Mouse (Mus musculus) lung, postnatal 0 days (tissue): Measurements from ENCODE around the gene Ybx2. TPM values are rescaled to one million over a fixed set of nuclear protein-coding genes. Genes with fewer than 3 reads are reported as not detected.

ENCODE experiments used
- ATAC-seq: fragments of 200-750 bp; cut with Nextera tagmentation; 2 replicates; pipeline ENCODE4 v1.8.0; 2017; ENCODE audit warnings: moderate library complexity
- DNase-seq: peaks from one replicate; pipeline ENCODE4 v3.0.0-alpha.2; 2016; ENCODE audit warnings: low spot score
- H3K27ac ChIP-seq: fragments of 300-500 bp; sonication (generic); 2 replicates; pipeline ENCODE4 v1.5.1; 2014; ENCODE audit warnings: antibody characterized with exemption, mild to moderate bottlenecking, low read length, mixed read lengths
- H3K27me3 ChIP-seq: fragments of 300-500 bp; sonication (generic); replicated peaks from 2 replicates; pipeline ENCODE4 v1.6.1; 2014; ENCODE audit warnings: low read length, mixed read lengths; ENCODE audit not compliant: insufficient read depth
- H3K36me3 ChIP-seq: fragments of 300-500 bp; sonication (generic); 2 replicates; pipeline ENCODE4 v1.6.1; 2014; ENCODE audit warnings: low read length, mixed read lengths; ENCODE audit not compliant: insufficient read depth
- H3K4me1 ChIP-seq: fragments of 300-500 bp; sonication (generic); 2 replicates; pipeline ENCODE4 v1.6.1; 2014; ENCODE audit warnings: antibody characterized with exemption, low read depth, low read length, mixed read lengths; ENCODE audit not compliant: insufficient read depth
- H3K4me2 ChIP-seq: fragments of 300-500 bp; sonication (generic); replicated peaks from 2 replicates; pipeline ENCODE4 v1.6.1; 2014; ENCODE audit warnings: low read depth, mild to moderate bottlenecking, low read length, moderate library complexity, mixed read lengths
- H3K4me3 ChIP-seq: fragments of 300-500 bp; sonication (generic); 2 replicates; pipeline ENCODE4 v1.5.1; 2014; ENCODE audit warnings: low read depth, low read length
- H3K9ac ChIP-seq: fragments of 300-500 bp; sonication (generic); replicated peaks from 2 replicates; pipeline ENCODE4 v1.6.1; 2014; ENCODE audit warnings: low read depth, mild to moderate bottlenecking
- H3K9me3 ChIP-seq: fragments of 300-500 bp; sonication (generic); 2 replicates; pipeline ENCODE4 v1.6.1; 2016; ENCODE audit warnings: low read length, mixed read lengths
- CTCF ChIP-seq: IDR thresholded peaks from 2 replicates; pipeline ENCODE4 v1.5.1; 2016; ENCODE audit warnings: antibody characterized with exemption, mild to moderate bottlenecking
- EP300 ChIP-seq: IDR thresholded peaks from 2 replicates; pipeline ENCODE4 v1.6.1; 2016; ENCODE audit warnings: antibody characterized with exemption, mild to moderate bottlenecking, control low read depth
- WGBS: fragments of 180-500 bp; shearing (Covaris S2); extraction: QIAGEN DNeasy Blood & Tissue Kit; methylation state at CpG from one replicate; pipeline ENCODE4 v1.1.7; 2014; 5-methylcytosine and 5-hydroxymethylcytosine counted together
- polyA plus RNA-seq: library from polyadenylated mRNA; unstranded; fragments of >200 nt; fragmentation: Nextera tagmentation; extraction: Ambion mirVana; gene quantifications from 2 replicates; pipeline ENCODE4 v1.2.1, GENCODE M21; 2015

Ybx2 gene
- polyA plus RNA-seq, 1 experiment from 2014 or later = 1.1 TPM

DNA sequence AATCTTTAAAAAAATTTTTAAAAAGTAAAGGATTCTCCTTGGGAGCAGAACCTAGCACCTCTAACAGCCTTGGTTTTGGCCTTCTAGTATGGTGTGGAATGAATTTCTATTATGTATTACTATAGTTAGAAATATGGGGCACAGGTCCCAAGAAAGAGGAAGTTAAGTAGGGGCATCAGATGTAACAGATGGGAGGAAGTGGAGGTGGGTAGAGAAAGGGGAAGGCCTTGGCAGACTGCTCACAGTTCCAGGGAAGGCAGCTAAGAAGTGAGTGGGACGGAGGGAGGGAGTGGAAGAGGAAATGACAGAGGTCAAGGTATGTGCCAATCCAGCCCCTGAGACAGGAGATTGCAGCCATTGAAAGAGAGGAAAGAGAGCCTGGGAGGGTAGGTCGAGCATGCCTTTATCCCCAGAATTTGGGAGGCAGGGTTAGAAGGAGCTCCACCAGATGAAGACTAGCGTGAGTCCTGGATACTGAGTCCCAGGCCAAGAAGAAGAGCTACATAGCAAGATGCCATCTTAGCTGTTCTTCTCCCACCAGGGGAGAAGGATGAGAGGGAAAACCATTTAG lies 4.5 kb upstream of the Ybx2 start:
- H3K9ac ChIP-seq = no peak overlapping the region
- no peaks in the 10 kb centered on the region for H3K36me3 ChIP-seq
- peaks cover 7% of the 10 kb centered on the region; the same call in 1 of the 2 replicates for H3K4me1 ChIP-seq
- H3K4me3 ChIP-seq = no peak overlapping the region
- DNase-seq = peak; percentile 48
- no peaks in the 10 kb centered on the region for H3K9me3 ChIP-seq
- ATAC-seq = no peak
- H3K27ac ChIP-seq = no peak overlapping the region
- TF ChIP-seq CTCF = no peak
- TF ChIP-seq EP300 = no peak
- WGBS = 51% methylated on average over 3 of the region's 3 CpGs
- peaks cover 5% of the 10 kb centered on the region; the same call in 1 of the 2 replicates for H3K27me3 ChIP-seq
- H3K4me2 ChIP-seq = no peak overlapping the region

DNA sequence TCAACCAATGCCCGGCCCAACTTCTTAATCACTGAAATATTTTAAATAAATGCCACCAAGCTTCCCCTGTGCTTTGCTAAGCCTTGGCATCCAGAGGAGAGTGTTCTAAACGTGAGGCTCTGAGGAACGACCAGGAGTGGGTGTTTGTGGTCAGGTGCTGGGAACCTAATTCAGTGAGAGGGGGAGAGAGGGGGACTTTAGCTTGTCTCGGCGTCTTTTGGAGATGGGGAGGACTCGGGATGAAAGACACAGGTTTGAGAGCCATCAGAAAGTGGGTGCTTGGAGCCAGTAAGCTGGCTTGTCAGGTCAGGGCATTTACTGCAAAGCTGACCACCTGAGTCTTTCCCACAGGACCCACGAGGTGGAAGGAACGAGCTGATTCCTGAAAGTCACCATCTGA lies 3.8 kb upstream of the Ybx2 start:
- Histone ChIP-seq H3K27me3 (peaks cover 10% of the 10 kb centered on the region; the same call in 1 of the 2 replicates), H3K4me2 (no peak overlapping the region), H3K4me3 (no peak overlapping the region), H3K9ac (no peak overlapping the region), H3K36me3 (no peaks in the 10 kb centered on the region), H3K9me3 (no peaks in the 10 kb centered on the region), H3K27ac (no peak overlapping the region), H3K4me1 (peaks cover 14% of the 10 kb centered on the region; the same call in 1 of the 2 replicates)
- DNase-seq (no peak), ATAC-seq (no peak)
- 68% methylated on average over 8 of the region's 8 CpGs for WGBS
- TF ChIP-seq EP300 (no peak), CTCF (no peak)

DNA sequence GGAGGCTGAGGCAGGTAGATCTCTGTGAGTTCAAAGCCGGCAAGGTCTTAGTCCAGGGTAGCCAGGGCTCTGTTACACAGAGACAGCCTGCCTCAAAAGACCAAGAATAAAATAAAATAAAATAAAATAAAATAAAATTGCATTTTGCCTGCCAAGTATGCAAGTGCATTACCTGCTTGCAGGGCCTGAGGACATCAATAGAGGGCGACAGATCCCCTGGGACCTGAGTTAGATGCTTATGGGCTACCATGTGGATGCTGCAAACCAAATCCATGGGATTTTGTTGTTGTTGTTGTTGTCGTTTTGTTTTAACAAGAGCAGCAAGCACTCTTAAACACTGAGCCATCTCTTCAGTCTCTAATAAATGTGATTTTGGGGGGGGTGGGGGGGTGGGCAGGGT lies 3.3 kb upstream of the Ybx2 start:
- WGBS = 36% methylated on average over 3 of the region's 3 CpGs
- Histone ChIP-seq H3K27me3 (peaks cover 13% of the 10 kb centered on the region; the same call in 1 of the 2 replicates), H3K36me3 (no peaks in the 10 kb centered on the region), H3K4me2 (no peak overlapping the region), H3K4me1 (peaks cover 15% of the 10 kb centered on the region; the same call in 1 of the 2 replicates), H3K9me3 (no peaks in the 10 kb centered on the region), H3K4me3 (no peak overlapping the region), H3K9ac (no peak overlapping the region), H3K27ac (no peak overlapping the region)
- TF ChIP-seq CTCF (peak; percentile 43), EP300 (no peak)
- DNase-seq (no peak), ATAC-seq (no peak)

DNA sequence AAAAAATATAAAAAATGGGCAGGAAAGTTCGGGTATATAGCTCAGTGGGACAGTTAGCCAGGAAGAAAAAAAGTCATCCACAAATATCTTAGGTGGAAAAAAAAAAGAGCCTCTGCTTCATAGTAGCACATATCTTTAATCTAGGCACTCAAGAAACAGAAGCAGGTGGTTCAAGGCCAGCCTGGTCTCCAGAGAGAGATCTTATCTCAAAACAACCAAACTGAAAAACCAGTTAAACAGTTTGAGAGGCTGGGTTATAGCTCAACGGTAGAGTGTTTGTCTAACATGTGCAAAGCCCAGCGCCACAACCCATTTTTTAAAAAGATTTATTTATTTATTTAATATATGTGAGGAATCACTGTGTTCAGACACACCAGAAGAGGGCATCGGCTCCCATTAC lies 2.5 kb upstream of the Ybx2 start:
- WGBS = 36% methylated on average over 4 of the region's 4 CpGs
- H3K4me1 ChIP-seq = peaks cover 15% of the 10 kb centered on the region; the same call in 1 of the 2 replicates
- H3K9ac ChIP-seq = no peak overlapping the region
- no peak for TF ChIP-seq CTCF
- no peak for TF ChIP-seq EP300
- no peaks in the 10 kb centered on the region for H3K9me3 ChIP-seq
- no peak overlapping the region for H3K4me2 ChIP-seq
- H3K4me3 ChIP-seq = no peak overlapping the region
- ATAC-seq (no peak), DNase-seq (no peak)
- peaks cover 13% of the 10 kb centered on the region; the same call in 1 of the 2 replicates for H3K27me3 ChIP-seq
- H3K36me3 ChIP-seq = no peaks in the 10 kb centered on the region
- H3K27ac ChIP-seq = no peak overlapping the region

DNA sequence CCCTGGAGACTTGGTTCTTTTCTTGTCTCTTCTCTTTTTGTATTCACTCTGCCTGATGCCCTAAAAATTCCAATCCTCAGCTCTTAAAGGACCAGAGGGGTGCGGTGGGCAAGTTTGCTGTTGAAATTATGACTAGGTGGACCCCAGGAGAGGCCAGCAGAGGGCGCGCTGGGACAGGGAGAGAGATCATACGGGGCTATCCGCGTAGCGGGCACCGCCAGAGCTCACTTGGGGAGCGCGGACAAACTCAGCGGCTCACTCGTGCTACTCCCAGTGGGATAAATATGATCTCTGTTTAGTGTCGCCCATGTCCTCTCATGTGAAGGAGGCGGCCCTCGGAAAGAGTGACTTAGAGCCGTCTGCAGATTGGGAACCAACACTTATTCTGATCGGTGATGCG lies 1.4 kb upstream of the Ybx2 start:
- Histone ChIP-seq H3K36me3 (no peaks in the 10 kb centered on the region), H3K4me2 (peak overlapping the region; percentile 32; the same call in 1 of the 2 replicates), H3K4me3 (no peak overlapping the region), H3K27me3 (peaks cover 13% of the 10 kb centered on the region; the same call in 1 of the 2 replicates), H3K27ac (no peak overlapping the region), H3K9me3 (no peaks in the 10 kb centered on the region), H3K9ac (no peak overlapping the region), H3K4me1 (peaks cover 15% of the 10 kb centered on the region; the same call in 1 of the 2 replicates)
- 1% methylated on average over 18 of the region's 18 CpGs for WGBS
- DNase-seq = peak; percentile 93
- ATAC-seq = peak; percentile 78
- TF ChIP-seq CTCF (peak; percentile 92), EP300 (no peak)

DNA sequence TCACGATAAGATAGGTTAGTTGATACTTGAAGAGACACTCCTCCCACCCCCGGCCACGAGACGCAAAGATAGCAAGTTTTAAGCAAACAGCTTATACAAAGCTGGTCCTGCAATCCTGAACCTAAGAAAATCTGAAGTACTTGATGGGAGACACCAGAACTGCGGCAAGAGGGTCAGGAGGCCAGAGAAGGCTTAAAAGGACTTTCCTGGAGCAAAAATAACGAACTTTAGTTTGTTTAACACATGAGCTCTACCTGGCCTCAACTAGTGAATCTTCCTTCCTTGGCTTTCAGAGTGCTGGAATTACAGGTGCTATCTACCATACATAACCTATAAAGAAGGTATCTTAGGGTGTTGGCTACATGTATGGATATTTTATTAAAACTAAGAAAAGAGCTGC lies 915 bp upstream of the Ybx2 start:
- no peak overlapping the region for H3K9ac ChIP-seq
- H3K27ac ChIP-seq = no peak overlapping the region
- no peak for ATAC-seq
- H3K36me3 ChIP-seq = no peaks in the 10 kb centered on the region
- no peak for TF ChIP-seq EP300
- H3K4me2 ChIP-seq = no peak overlapping the region
- peaks cover 15% of the 10 kb centered on the region; the same call in 1 of the 2 replicates for H3K4me1 ChIP-seq
- H3K27me3 ChIP-seq = peaks cover 13% of the 10 kb centered on the region; the same call in 1 of the 2 replicates
- no peak for DNase-seq
- 11% methylated on average over 6 of the region's 6 CpGs for WGBS
- H3K9me3 ChIP-seq = no peaks in the 10 kb centered on the region
- no peak overlapping the region for H3K4me3 ChIP-seq
